Mouse (Mus musculus) common myeloid progenitor, adult 5-6 weeks (primary cell): ENCODE data around the gene Zbtb32. TPM values are rescaled to one million over a fixed set of nuclear protein-coding genes. Genes with fewer than 3 reads are reported as not detected.

Experiments
- ATAC-seq: replicated peaks from 2 replicates; pipeline ENCODE4 v1.8.0; 2016; ENCODE audit warnings: low read depth, mild to moderate bottlenecking, moderate TSS enrichment, inconsistent platforms; ENCODE audit not compliant: poor library complexity, severe bottlenecking
- total RNA-seq: library from RNA; stranded (forward); fragments of 200-1000, 187-1606 nt; gene quantifications from 2 replicates; pipeline ENCODE4 v1.2.3, GENCODE M21; 2017

Zbtb32 gene
- total RNA-seq, 1 experiment from 2014 or later: 0.32 TPM

GRCm38 (mm10) chr7:30579950-30580349 is 18.8 kb downstream of the Zbtb32 start:
- no peak for ATAC-seq

GRCm38 (mm10) chr7:30572969-30573368 is 25.7 kb downstream of the Zbtb32 start:
- peak; percentile 65; the same call in 1 of the 2 replicates for ATAC-seq

DNA sequence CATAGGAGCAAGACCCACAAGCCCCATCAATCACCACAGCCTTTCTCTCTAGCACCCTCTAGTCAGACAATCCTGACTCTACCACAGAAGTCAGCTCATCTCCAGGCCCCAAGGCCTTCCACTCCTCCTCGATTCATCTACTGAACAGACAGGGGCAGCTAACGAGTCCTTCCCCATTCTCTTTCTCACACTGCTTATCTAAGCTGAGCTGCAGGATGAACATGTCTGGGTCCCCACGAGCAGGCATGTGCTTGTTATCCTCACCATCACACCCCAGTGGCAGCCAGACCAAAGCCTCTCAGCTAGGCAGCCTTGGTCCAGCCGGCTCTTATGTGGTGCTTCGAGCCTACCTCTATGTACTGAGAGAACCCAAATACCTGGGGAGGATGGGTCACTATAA is 26.3 kb downstream of the Zbtb32 start:
- ATAC-seq: no peak

DNA sequence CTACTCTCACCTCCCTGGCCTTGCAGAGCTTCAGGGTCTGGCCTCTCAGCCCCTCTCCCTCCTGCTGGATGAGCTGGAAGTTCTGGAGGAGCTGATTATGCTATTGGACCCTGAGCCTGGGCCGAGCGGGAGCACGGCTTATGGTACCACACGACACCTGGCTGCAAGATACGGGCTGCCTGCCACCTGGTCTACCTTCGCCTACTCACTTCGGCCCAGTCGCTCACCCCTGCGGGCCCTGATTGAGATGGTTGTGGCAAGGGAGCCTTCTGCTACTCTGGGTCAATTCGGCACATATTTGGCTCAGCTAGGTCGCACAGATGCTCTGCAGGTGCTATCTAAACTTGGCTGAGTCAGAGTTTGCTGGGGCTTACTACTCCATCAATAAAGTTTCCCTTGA is 31.2 kb downstream of the Zbtb32 start:
- ATAC-seq: no peak

DNA sequence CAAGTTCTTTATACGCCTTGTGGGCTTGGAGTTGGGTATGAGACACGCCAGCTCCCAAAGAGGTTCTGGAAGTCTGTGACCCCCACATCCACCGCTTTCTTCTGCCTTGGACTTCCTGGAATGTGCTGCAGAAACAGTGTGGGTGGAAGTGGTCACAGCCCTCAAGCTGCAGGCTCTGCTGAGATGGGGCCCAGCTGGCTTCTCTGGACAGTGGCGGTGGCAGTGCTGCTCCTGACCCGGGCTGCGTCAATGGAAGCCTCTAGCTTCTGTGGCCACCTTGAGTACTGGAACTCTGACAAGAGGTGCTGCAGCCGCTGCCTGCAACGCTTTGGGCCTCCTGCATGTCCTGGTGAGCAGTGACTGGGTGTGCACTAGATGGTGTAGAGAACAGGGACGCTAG is 32.7 kb downstream of the Zbtb32 start:
- ATAC-seq: no peak

GRCm38 (mm10) chr7:30564970-30565571 is 33.6 kb downstream of the Zbtb32 start, which contains the start of gene Igflr1:
Igflr1 (plus strand) TSS chr7:30565427.
- ATAC-seq: no peak

- no peak for ATAC-seq
Observed at GRCm38 (mm10) chr7:30563906-30564280, 34.8 kb downstream of the Zbtb32 start.

- peak; percentile 64 for ATAC-seq
Observed at GRCm38 (mm10) chr7:30563117-30563905, 35.4 kb downstream of the Zbtb32 start, which contains the start of the genes U2af1l4, Gm49396 and Psenen. U2af1l4 (plus strand) TSS chr7:30563301. Gm49396 (plus strand) TSS chr7:30563344. Psenen (minus strand) TSS chr7:30563627.

DNA sequence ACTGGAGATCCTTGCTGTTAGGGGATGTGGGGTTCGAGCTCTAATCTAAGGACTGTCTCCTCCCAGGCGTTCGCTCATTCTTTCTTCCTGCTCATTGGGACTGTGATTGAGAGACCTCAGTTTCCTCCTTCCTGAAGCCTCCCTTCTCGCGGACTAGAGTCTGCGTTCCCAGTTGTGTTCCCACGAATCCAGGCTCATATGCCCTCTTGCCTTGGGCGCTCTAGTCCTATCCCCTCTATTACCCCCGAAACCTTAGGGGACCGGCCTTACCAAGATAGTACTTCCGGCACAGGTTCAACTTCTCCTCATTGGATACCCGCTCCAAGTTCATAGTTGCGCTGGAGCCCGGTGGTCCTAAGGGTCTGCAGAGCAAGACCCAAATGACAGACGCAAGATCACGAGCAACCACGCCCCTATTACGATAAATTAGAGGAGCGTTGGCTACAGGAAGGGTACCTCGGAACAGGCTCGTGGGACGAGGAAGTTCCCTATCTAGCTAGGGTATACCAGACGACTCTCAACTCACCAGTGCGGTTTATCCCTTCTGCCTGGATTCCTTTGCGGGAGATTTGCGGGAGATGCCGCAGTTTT is 36.1 kb downstream of the Zbtb32 start:
- ATAC-seq: peak; percentile 9; the same call in 1 of the 2 replicates

DNA sequence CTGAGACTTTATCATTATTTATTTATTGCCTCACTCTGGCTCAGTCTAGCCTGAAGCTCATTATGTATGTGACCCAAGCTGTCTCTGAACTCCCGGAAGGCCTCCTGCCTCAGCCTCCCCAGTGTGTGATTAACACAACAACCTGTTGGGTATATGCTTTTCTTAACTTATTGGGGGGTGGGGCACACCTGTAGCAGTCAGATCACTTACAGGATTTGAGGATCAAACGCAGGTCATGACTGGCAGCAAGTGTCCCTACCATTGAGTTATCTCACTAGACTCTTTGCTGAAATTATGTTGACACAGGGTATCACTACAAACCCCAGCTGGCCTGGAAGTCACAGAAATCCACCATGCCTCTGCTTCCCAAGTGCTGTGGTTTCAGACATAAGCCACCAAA is 38.4 kb downstream of the Zbtb32 start:
- ATAC-seq: no peak

GRCm38 (mm10) chr7:30559443-30559954 is 39.2 kb downstream of the Zbtb32 start, which contains the start of gene Lin37:
Lin37 (minus strand) TSS chr7:30559838.
- peak; percentile 79 for ATAC-seq

- ATAC-seq: no peak
Observed at GRCm38 (mm10) chr7:30558656-30559442, 39.9 kb downstream of the Zbtb32 start.

GRCm38 (mm10) chr7:30557901-30558514 is 40.7 kb downstream of the Zbtb32 start:
- no peak for ATAC-seq

GRCm38 (mm10) chr7:30556894-30557536 is 41.7 kb downstream of the Zbtb32 start:
- no peak for ATAC-seq

DNA sequence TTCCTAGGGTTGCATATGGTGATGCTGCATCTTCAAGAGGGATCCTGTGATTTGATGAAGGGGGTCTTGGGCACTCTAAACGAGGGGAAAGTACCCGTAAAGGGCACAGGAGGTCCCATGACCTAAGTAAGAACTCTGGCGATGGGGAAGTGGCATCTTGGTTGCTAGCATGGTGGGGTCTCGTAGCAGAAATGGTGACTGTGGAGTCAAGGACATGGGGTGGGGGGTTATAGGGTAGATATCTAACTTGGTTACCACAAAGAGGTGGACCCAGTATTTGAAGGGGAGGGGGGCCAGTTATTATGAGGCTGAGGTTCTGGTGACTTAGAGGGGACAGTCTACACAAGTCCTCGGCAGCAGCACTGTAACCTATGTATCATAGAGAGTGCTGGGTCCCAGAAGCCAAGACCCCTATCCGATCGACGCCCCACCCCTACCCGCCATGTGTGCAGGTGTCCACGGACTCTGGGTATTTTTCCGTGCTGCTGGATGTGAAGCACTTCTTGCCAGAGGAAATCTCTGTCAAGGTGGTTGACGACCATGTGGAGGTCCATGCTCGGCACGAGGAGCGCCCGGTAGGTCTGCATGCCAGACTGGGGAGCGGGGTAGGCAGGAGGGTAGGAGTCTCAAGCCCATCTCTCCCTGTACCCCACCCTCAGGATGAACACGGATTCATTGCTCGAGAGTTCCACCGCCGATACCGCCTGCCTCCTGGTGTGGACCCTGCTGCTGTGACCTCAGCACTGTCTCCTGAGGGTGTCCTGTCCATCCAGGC is 44.7 kb downstream of the Zbtb32 start:
- ATAC-seq: no peak

DNA sequence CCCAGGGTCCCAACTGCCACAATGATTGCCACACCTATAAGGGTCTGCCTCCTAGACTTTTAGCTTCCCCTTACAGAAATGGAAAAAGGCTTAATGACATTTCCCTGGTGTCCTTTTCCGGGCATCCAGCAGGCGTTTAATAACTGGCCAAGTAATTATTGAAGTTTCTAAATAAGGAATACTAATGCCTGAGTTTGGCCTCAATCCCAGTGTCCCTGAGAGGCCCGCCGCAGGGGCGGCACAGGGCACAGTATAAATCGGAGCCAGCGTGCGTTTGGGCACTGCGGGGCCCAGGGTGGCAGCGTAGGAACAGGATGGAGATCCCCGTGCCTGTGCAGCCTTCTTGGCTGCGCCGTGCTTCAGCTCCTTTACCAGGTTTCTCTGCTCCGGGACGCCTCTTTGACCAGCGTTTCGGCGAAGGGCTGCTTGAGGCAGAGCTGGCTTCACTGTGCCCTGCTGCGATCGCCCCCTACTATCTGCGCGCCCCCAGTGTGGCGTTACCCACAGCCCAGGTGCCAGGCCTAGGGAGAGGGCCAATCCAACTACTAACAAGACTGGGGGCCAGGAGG is 45.6 kb downstream of the Zbtb32 start:
- no peak for ATAC-seq

- ATAC-seq: peak; percentile 88
Observed at GRCm38 (mm10) chr7:30552102-30553020, 46.3 kb downstream of the Zbtb32 start, which contains the start of the genes Hspb6 and Proser3. Hspb6 (plus strand) TSS chr7:30552178. Proser3 (minus strand) TSS chr7:30552299.
